8 mouse cellular contexts compared by ENCODE assay signal in genomic region chr1:180568248-180568647, GRCm38 (mm10). TPM values are rescaled to one million over a fixed set of nuclear protein-coding genes. Genes with fewer than 3 reads are reported as not detected.
DNase-seq lines count a peak whose midpoint lies in the region; ATAC-seq lines count a peak whose summit lies in the region.

No protein-coding gene starts in this region.

- H3K4me3 ChIP-seq in kidney, embryonic 16.5 days (ENCODE audit: low read length) = peak overlapping the region; percentile 93
- H3K4me3 ChIP-seq in embryonic facial prominence, embryonic 12.5 days = peak overlapping the region; percentile 85
- peak overlapping the region; percentile 83 for H3K4me3 ChIP-seq in intestine, embryonic 14.5 days (ENCODE audit: low read depth, low read length)
- peak overlapping the region; percentile 88 for H3K4me3 ChIP-seq in neural tube, embryonic 11.5 days (ENCODE audit: low read depth, low read length)

- ATAC-seq in kidney, embryonic 16.5 days (ENCODE audit: low FRiP score, low TSS enrichment) = peak; percentile 37
- ATAC-seq in embryonic facial prominence, embryonic 12.5 days (ENCODE audit: insufficient number of reproducible peaks, insufficient read depth, low FRiP score, low TSS enrichment) = no peak
- peak; percentile 28; the same call in 1 of the 2 replicates for ATAC-seq in intestine, embryonic 14.5 days (replicated peaks; ENCODE audit: low FRiP score, low TSS enrichment, low read depth)
- peak; percentile 32; the same call in 1 of the 2 replicates for ATAC-seq in neural tube, embryonic 11.5 days (ENCODE audit: insufficient read depth, low FRiP score, low TSS enrichment)

- no peaks in the 10 kb centered on the region; the same call in 1 of the 2 replicates for H3K27me3 ChIP-seq in kidney, embryonic 16.5 days (ENCODE audit: insufficient read depth, low read length)
- H3K27me3 ChIP-seq in embryonic facial prominence, embryonic 12.5 days = no peaks in the 10 kb centered on the region
- H3K27me3 ChIP-seq in intestine, embryonic 14.5 days (replicated peaks; ENCODE audit: control insufficient read depth, insufficient read depth, low read length) = no peaks in the 10 kb centered on the region
- H3K27me3 ChIP-seq in neural tube, embryonic 11.5 days (ENCODE audit: control insufficient read depth, insufficient read depth, low read length) = no peaks in the 10 kb centered on the region

- H3K4me1 ChIP-seq in kidney, embryonic 16.5 days (ENCODE audit: insufficient read depth, low read length) = peaks cover 21% of the 10 kb centered on the region
- peaks cover 16% of the 10 kb centered on the region for H3K4me1 ChIP-seq in embryonic facial prominence, embryonic 12.5 days
- H3K4me1 ChIP-seq in intestine, embryonic 14.5 days (replicated peaks; ENCODE audit: control insufficient read depth, insufficient read depth, low read length) = peaks cover 20% of the 10 kb centered on the region
- H3K4me1 ChIP-seq in neural tube, embryonic 11.5 days (ENCODE audit: control insufficient read depth, insufficient read depth, low read length) = peaks cover 8% of the 10 kb centered on the region

- peaks cover 5% of the 10 kb centered on the region for H3K36me3 ChIP-seq in kidney, embryonic 16.5 days (ENCODE audit: insufficient read depth, low read length)
- peaks cover 6% of the 10 kb centered on the region; the same call in 1 of the 2 replicates for H3K36me3 ChIP-seq in embryonic facial prominence, embryonic 12.5 days
- 0 out of 2 replicates have a peak, but pooled peaks cover 3% of the 10 kb centered on the region for H3K36me3 ChIP-seq in intestine, embryonic 14.5 days (ENCODE audit: control insufficient read depth, insufficient read depth, low read length)
- peaks cover 2% of the 10 kb centered on the region; the same call in 1 of the 2 replicates for H3K36me3 ChIP-seq in neural tube, embryonic 11.5 days (ENCODE audit: control insufficient read depth, insufficient read depth, low read length)

- no peak for DNase-seq in kidney, postnatal 25 days
- DNase-seq in intestine, embryonic 14.5 days (ENCODE audit: low spot score) = no peak
- no peak for DNase-seq in neural tube, embryonic 11.5 days (ENCODE audit: low spot score)
- no peak for DNase-seq in frontal cortex, postnatal 14 days (ENCODE audit: low spot score in 2 of 2)
- no peak for DNase-seq in left cerebral cortex, postnatal 14 days (ENCODE audit: low spot score in 2 of 2)
- DNase-seq in left cerebral cortex, postnatal 36 days (ENCODE audit: low spot score in 2 of 2) = no peak

- H3K4me2 ChIP-seq in kidney, embryonic 16.5 days (replicated peaks; ENCODE audit: low read depth, low read length) = peak overlapping the region; percentile 94
- peak overlapping the region; percentile 92 for H3K4me2 ChIP-seq in embryonic facial prominence, embryonic 12.5 days (replicated peaks)
- H3K4me2 ChIP-seq in intestine, embryonic 14.5 days (ENCODE audit: low read length) = peak overlapping the region; percentile 74
- peak overlapping the region; percentile 90 for H3K4me2 ChIP-seq in neural tube, embryonic 11.5 days (ENCODE audit: low read depth)

- H3K27ac ChIP-seq in kidney, embryonic 16.5 days (ENCODE audit: low read length) = peak overlapping the region; percentile 44; the same call in 1 of the 2 replicates
- H3K27ac ChIP-seq in embryonic facial prominence, embryonic 12.5 days = peak overlapping the region; percentile 95
- H3K27ac ChIP-seq in intestine, embryonic 14.5 days (ENCODE audit: low read depth) = peak overlapping the region; percentile 94
- H3K27ac ChIP-seq in neural tube, embryonic 11.5 days (ENCODE audit: low read depth, low read length) = peak overlapping the region; percentile 87; the same call in 1 of the 2 replicates

- H3K9ac ChIP-seq in kidney, embryonic 16.5 days (replicated peaks; ENCODE audit: low read length) = peak overlapping the region; percentile 94
- peak overlapping the region; percentile 91 for H3K9ac ChIP-seq in embryonic facial prominence, embryonic 12.5 days
- peak overlapping the region; percentile 83 for H3K9ac ChIP-seq in intestine, embryonic 14.5 days (ENCODE audit: low read length)
- peak overlapping the region; percentile 27 for H3K9ac ChIP-seq in neural tube, embryonic 11.5 days (ENCODE audit: low read length)

- intact Hi-C loops in left cerebral cortex, postnatal 14 days (cut with DNase I) = loop anchor here (5.0 kb wide), 1 partner anchor 106 kb away; no protein-coding TSS in a partner anchor
- intact Hi-C loops in left cerebral cortex, postnatal 36 days (cut with DNase I) = loop anchor here (5.0 kb wide), 2 partner anchors 56 to 301 kb away; no protein-coding TSS in a partner anchor

- no peaks in the 10 kb centered on the region for H3K9me3 ChIP-seq in kidney, embryonic 16.5 days (ENCODE audit: low read length)
- no peaks in the 10 kb centered on the region for H3K9me3 ChIP-seq in embryonic facial prominence, embryonic 12.5 days
- no peaks in the 10 kb centered on the region for H3K9me3 ChIP-seq in intestine, embryonic 14.5 days (ENCODE audit: control insufficient read depth, low read length)
- H3K9me3 ChIP-seq in neural tube, embryonic 11.5 days (ENCODE audit: control insufficient read depth, low read length) = no peaks in the 10 kb centered on the region

- 41% methylated on average over 7 of the region's 7 CpGs for WGBS in kidney, embryonic 16.5 days
- 32% methylated on average over 7 of the region's 7 CpGs for WGBS in embryonic facial prominence, embryonic 12.5 days
- 33% methylated on average over 7 of the region's 7 CpGs for WGBS in intestine, embryonic 14.5 days
- WGBS in neural tube, embryonic 11.5 days = 40% methylated on average over 7 of the region's 7 CpGs

RNA-seq across cellular contexts. Expression of gene Parp1, which starts 0.5 kb away (rescaled TPM):
- 165 TPM in 2 replicates for polyA plus RNA-seq in kidney, embryonic 16.5 days (2015; fragmentation: Nextera tagmentation; extraction: Ambion mirVana)
- 177 and 182 TPM in 2 replicates for polyA plus RNA-seq in embryonic facial prominence, embryonic 12.5 days (2016; fragmentation: Nextera tagmentation; extraction: Ambion mirVana)
- 139 and 145 TPM in 2 replicates for polyA plus RNA-seq in intestine, embryonic 14.5 days (2014; fragmentation: Nextera tagmentation; extraction: Ambion mirVana)
- polyA plus RNA-seq in neural tube, embryonic 11.5 days (2014; fragmentation: Nextera tagmentation; extraction: Ambion mirVana) = 208 and 223 TPM in 2 replicates
- total RNA-seq in left cerebral cortex, postnatal 14 days (2021) = 100 to 1,000 TPM; 102 to 109 TPM
- total RNA-seq in left cerebral cortex, postnatal 36 days (2021) = 10 to 100 TPM; 87.3 to 88.3 TPM

Comparison
In these comparisons a context has a peak if more than half of its experiments do, and no peak if none do; other contexts are left out.
1. H3K27ac ChIP-seq: peak in every context shown above with its lines; median percentile 95 in embryonic facial prominence, embryonic 12.5 days; 94 in intestine, embryonic 14.5 days; 87 in neural tube, embryonic 11.5 days; 44 in kidney, embryonic 16.5 days.
2. H3K9ac ChIP-seq: peak in every context shown above with its lines; median percentile 94 in kidney, embryonic 16.5 days; 91 in embryonic facial prominence, embryonic 12.5 days; 83 in intestine, embryonic 14.5 days; 27 in neural tube, embryonic 11.5 days.